13 mouse cellular contexts compared by ENCODE assay signal in genomic region chr9:41149896-41150295, GRCm38 (mm10). TPM values are rescaled to one million over a fixed set of nuclear protein-coding genes. Genes with fewer than 3 reads are reported as not detected.
DNase-seq lines count a peak whose midpoint lies in the region; ATAC-seq lines count a peak whose summit lies in the region.
"Had no signal": no experiment of that assay in that cellular context is flagged by ENCODE, and none has a peak within 500 bp of the region (broad histone marks: within the 10 kb centered on the region; RNA-seq: fewer than 3 reads in every experiment).

No protein-coding gene starts in this region.

- H3K27ac ChIP-seq in liver, embryonic 13.5 days = peak overlapping the region; percentile 3; the same call in 1 of the 2 replicates
- H3K27ac ChIP-seq: limb, embryonic 15.5 days had no signal

- H3K4me3 ChIP-seq in liver, embryonic 13.5 days (replicated peaks) = no peak overlapping the region
- H3K4me3 ChIP-seq: limb, embryonic 15.5 days; myocyte had no signal

- H3K27me3 ChIP-seq in liver, embryonic 13.5 days = no peaks in the 10 kb centered on the region
- H3K27me3 ChIP-seq: limb, embryonic 15.5 days had no signal

- peak; percentile 81 for ATAC-seq in liver, embryonic 13.5 days (ENCODE audit: low read depth)

- 12% methylated on average over 2 of the region's 2 CpGs for WGBS in liver, embryonic 13.5 days (ENCODE audit: insufficient replicate concordance)

- peak; percentile 37 to 49 for DNase-seq in cerebellum, postnatal 10 days
- no peak for DNase-seq in cerebellum, adult 11 months
- peak; percentile 16 for DNase-seq in left cerebral cortex, postnatal 4 days
- DNase-seq in left cerebral cortex, postnatal 36 days (ENCODE audit: low spot score in 2 of 2) = no peak
- DNase-seq in liver, embryonic 13.5 days = no peak
- DNase-seq in frontal cortex, postnatal 14 days (ENCODE audit: low spot score in 2 of 2) = no peak
- no peak for DNase-seq in c-Kit-positive CD71-positive TER-119-positive erythroid progenitor cells, embryonic 14.5 days (ENCODE audit: low spot score)
- DNase-seq in thymus, postnatal 14 days = no peak
- DNase-seq: gastrocnemius, postnatal 25 days; heart, postnatal 10 days; spleen, adult 18-20 months had no signal

- intact Hi-C loops in left cerebral cortex, postnatal 4 days (cut with DNase I) = loop anchor here (10.0 kb wide), 1 partner anchor 105 kb away; no protein-coding TSS in a partner anchor
- intact Hi-C loops in left cerebral cortex, postnatal 36 days (cut with DNase I) = loop anchor here (10.0 kb wide), 1 partner anchor 105 kb away; no protein-coding TSS in a partner anchor

- no peak overlapping the region for H3K4me2 ChIP-seq in liver, embryonic 13.5 days
- H3K4me2 ChIP-seq: limb, embryonic 15.5 days had no signal

- H3K9ac ChIP-seq in liver, embryonic 13.5 days = no peak overlapping the region
- H3K9ac ChIP-seq: limb, embryonic 15.5 days had no signal

- H3K36me3 ChIP-seq in liver, embryonic 13.5 days = no peaks in the 10 kb centered on the region
- H3K36me3 ChIP-seq: limb, embryonic 15.5 days had no signal

- H3K4me1 ChIP-seq in liver, embryonic 13.5 days (replicated peaks) = peaks cover 46% of the 10 kb centered on the region

- H3K9me3 ChIP-seq in liver, embryonic 13.5 days (replicated peaks) = no peaks in the 10 kb centered on the region
- H3K9me3 ChIP-seq: limb, embryonic 15.5 days had no signal

RNA-seq across cellular contexts. Expression of gene Ubash3b, which starts 11.6 kb away (rescaled TPM):
- 10 to 100 TPM; 24.9 to 29.0 TPM for total RNA-seq in left cerebral cortex, postnatal 4 days (2021)
- total RNA-seq in left cerebral cortex, postnatal 36 days (2021) = 10 to 100 TPM; 22.5 to 22.6 TPM
- 6.7 and 7.9 TPM in 2 replicates for polyA plus RNA-seq in liver, embryonic 13.5 days (2015; fragmentation: Nextera tagmentation; extraction: Ambion mirVana)

Comparison
In these comparisons a context has a peak if more than half of its experiments do, and no peak if none do; other contexts are left out.
1. DNase-seq: peak in cerebellum, postnatal 10 days (2 of 2) and left cerebral cortex, postnatal 4 days (single experiment); none in cerebellum, adult 11 months (single experiment), left cerebral cortex, postnatal 36 days (0 of 2), liver, embryonic 13.5 days (single experiment), frontal cortex, postnatal 14 days (0 of 2), c-Kit-positive CD71-positive TER-119-positive erythroid progenitor cells, embryonic 14.5 days (single experiment) and thymus, postnatal 14 days (single experiment).